Mouse (Mus musculus) heart, adult 2 months (tissue): Measurements from ENCODE around the gene Gm13030. TPM values are rescaled to one million over a fixed set of nuclear protein-coding genes. Genes with fewer than 3 reads are reported as not detected.
"Not testable (repeated sequence)": the region's sequence is repeated elsewhere in the genome, so short reads cannot be mapped to it uniquely, and the experiment has no call there.

Source experiments
- DNase-seq, 2 experiments: peaks; one replicate each; pipeline ENCODE4 v3.0.0; 2021
- H3K27ac ChIP-seq: fragments of 200-600 bp; 2 replicates; pipeline ENCODE4 v1.8.1; 2022
- H3K27me3 ChIP-seq: fragments of 200-500 bp; 2 replicates; pipeline ENCODE4 v1.6.1; 2012; ENCODE audit warnings: mild to moderate bottlenecking, low read length, inconsistent platforms, mixed read lengths; ENCODE audit not compliant: control insufficient read depth, insufficient read depth
- H3K36me3 ChIP-seq: fragments of 200-500 bp; 2 replicates; pipeline ENCODE4 v1.6.1; 2012; ENCODE audit warnings: low read length, inconsistent platforms; ENCODE audit not compliant: control insufficient read depth, insufficient read depth
- H3K4me1 ChIP-seq: fragments of 200-500 bp; 2 replicates; pipeline ENCODE4 v1.6.1; 2011; ENCODE audit warnings: low read length; ENCODE audit not compliant: control insufficient read depth, insufficient read depth
- H3K4me3 ChIP-seq: fragments of 200-600 bp; 2 replicates; pipeline ENCODE4 v1.8.1; 2022
- H3K79me2 ChIP-seq: fragments of 200-500 bp; replicated peaks from 2 replicates; pipeline ENCODE4 v1.6.1; 2012; ENCODE audit warnings: mild to moderate bottlenecking, inconsistent platforms, low read length, moderate library complexity, mixed read lengths; ENCODE audit not compliant: control insufficient read depth, insufficient read depth
- H3K9ac ChIP-seq: fragments of 200-500 bp; 2 replicates; pipeline ENCODE4 v1.6.1; 2012; ENCODE audit warnings: low read depth, mild to moderate bottlenecking, control low read depth, inconsistent platforms, low read length, mixed read lengths
- CTCF ChIP-seq: fragments of 200-600 bp; IDR thresholded peaks from 2 replicates; pipeline ENCODE4 v1.8.1; 2022; ENCODE audit warnings: antibody characterized with exemption, mild to moderate bottlenecking, moderate library complexity
- EP300 ChIP-seq: fragments of 200-500 bp; IDR thresholded peaks from 2 replicates; pipeline ENCODE4 v1.6.1; 2011; ENCODE audit warnings: low read depth, low read length, control low read depth; ENCODE audit not compliant: insufficient read depth
- POLR2A ChIP-seq: fragments of 200-500 bp; IDR thresholded peaks from 2 replicates; pipeline ENCODE4 v1.6.1; 2011; ENCODE audit warnings: mild to moderate bottlenecking, low read depth, low read length, control low read depth; ENCODE audit not compliant: insufficient read depth
- WGBS: fragments of 180-500 bp; shearing (Covaris S2); methylation state at CpG from one replicate; pipeline ENCODE4 v1.1.7; 2018; 5-methylcytosine and 5-hydroxymethylcytosine counted together
- intact Hi-C: fragments of 180-260 bp; cut with DNase I; formaldehyde crosslinking; loops from one replicate; pipeline ENCODE4 v1.15.1; 2025
- polyA plus RNA-seq: library from polyadenylated mRNA; depleted of rRNA; stranded (reverse); fragments of >200 nt; gene quantifications from 2 replicates; pipeline ENCODE4 v1.2.3, GENCODE M21; 2012; rRNA removed
- total RNA-seq, 2 experiments: library from RNA; stranded (reverse); gene quantifications; 2 replicates each; pipeline ENCODE4 v1.2.3; 2021

The Gm13030 gene
- total and polyA plus RNA-seq, 3 experiments, result not detected

GRCm38 (mm10) chr4:138827147-138827546 is 46.6 kb downstream of the Gm13030 start:
- peaks cover 3% of the 10 kb centered on the region; the same call in 1 of the 2 replicates for H3K27me3 ChIP-seq

DNA sequence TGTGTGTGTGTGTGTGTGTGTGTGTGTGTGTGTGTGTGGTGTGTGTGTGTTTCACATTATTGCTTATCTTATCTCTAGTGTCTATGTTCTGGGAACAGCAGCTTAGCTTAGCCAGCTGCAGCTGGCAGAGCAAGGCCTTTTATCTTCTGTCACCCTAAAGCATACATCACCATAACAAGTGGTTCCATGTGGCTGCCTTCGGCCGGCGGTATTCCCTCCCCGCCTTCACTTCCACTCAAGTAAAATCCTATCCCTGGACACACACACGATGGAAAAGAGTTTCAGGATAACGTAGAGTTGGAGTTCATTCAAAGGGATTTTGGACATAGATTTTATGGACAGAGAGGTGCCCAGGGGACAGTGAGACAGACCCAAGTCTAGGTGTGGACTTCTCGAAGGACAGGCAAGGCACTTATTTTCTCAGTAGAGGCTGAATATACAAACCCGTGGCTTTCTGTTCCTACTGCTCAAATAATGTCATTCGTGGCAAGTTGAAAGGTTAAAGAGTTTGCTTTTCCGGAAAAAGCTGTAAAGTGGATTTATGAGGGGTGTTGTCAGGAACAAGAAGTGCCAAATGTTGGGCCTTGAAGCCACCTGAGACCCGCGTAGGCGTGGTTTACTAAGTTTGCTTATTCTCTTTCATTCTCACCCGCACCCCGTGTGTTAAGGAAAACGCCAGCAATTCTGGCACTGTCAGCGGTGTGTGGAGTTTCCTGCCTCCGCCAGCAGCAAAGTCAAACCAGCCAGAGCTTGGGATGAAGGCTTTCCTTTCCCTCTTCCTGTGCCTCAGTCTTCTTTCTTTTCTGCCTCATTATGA is 47.8 kb downstream of the Gm13030 start:
- Histone ChIP-seq H3K27me3 (no peaks in the 10 kb centered on the region), H3K9ac (no peak overlapping the region), H3K27ac (no peak overlapping the region), H3K36me3 (no peaks in the 10 kb centered on the region), H3K4me3 (no peak overlapping the region), H3K4me1 (no peaks in the 10 kb centered on the region), H3K79me2 (no peaks in the 10 kb centered on the region)
- no peak for DNase-seq
- WGBS, result 27% methylated on average over 18 of the region's 18 CpGs
- intact Hi-C loops, result no loop called here
- TF ChIP-seq POLR2A (no peak), CTCF (no peak), EP300 (no peak)

More at GRCm38 (mm10) chr4:138827147-138827546, 46.6 kb downstream of the Gm13030 start:
- TF ChIP-seq POLR2A, result no peak
- no peak for TF ChIP-seq EP300
- TF ChIP-seq CTCF, result no peak
- Histone ChIP-seq H3K79me2 (no peaks in the 10 kb centered on the region), H3K4me1 (no peaks in the 10 kb centered on the region), H3K27ac (no peak overlapping the region), H3K9ac (no peak overlapping the region), H3K4me3 (no peak overlapping the region), H3K36me3 (no peaks in the 10 kb centered on the region)
- DNase-seq, result no peak
- WGBS, result 35% methylated on average over 11 of the region's 11 CpGs
- intact Hi-C loops, result no loop called here

DNA sequence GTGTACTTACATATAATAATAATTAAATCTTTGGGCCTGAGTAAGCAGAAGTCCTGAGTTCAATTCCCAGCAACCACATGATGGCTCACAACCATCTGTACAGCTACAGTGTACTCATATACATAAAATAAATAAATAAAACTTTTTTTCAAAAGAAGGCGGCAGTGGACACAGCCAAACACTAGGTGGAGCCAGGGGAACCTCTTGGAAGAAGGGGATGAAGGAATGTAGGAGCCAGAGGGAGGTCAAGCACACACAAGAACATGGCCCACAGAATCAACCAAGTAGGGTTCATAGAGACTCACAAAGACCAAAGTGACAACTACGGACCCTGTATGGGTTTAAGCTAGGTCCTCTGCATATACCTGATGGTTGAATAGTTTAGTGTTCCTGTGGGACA is 49.1 kb downstream of the Gm13030 start:
- 88% methylated on average over 2 of the region's 2 CpGs for WGBS
- no peak overlapping the region for H3K27ac ChIP-seq
- no peak overlapping the region for H3K4me3 ChIP-seq
- no peaks in the 10 kb centered on the region for H3K36me3 ChIP-seq
- no peaks in the 10 kb centered on the region for H3K27me3 ChIP-seq
- no peak for DNase-seq
- intact Hi-C loops, result no loop called here
- H3K79me2 ChIP-seq, result no peaks in the 10 kb centered on the region
- H3K4me1 ChIP-seq, result no peaks in the 10 kb centered on the region
- TF ChIP-seq EP300 (no peak), POLR2A (no peak), CTCF (peak; percentile 38)
- no peak overlapping the region for H3K9ac ChIP-seq

GRCm38 (mm10) chr4:138824161-138824560 is 49.6 kb downstream of the Gm13030 start:
- H3K27ac ChIP-seq, H3K27me3 ChIP-seq, H3K4me1 ChIP-seq, DNase-seq, intact Hi-C loops, H3K36me3 ChIP-seq, H3K79me2 ChIP-seq, H3K4me3 ChIP-seq, H3K9ac ChIP-seq: not testable (repeated sequence)
- 78% methylated on average over 2 of the region's 2 CpGs for WGBS

GRCm38 (mm10) chr4:138821036-138821435 is 52.7 kb downstream of the Gm13030 start:
- WGBS, result 73% methylated on average over 2 of the region's 2 CpGs
- intact Hi-C loops, result no loop called here
- no peaks in the 10 kb centered on the region for H3K27me3 ChIP-seq
- H3K36me3 ChIP-seq, result no peaks in the 10 kb centered on the region
- H3K4me3 ChIP-seq, result no peak overlapping the region
- no peak overlapping the region for H3K9ac ChIP-seq
- H3K79me2 ChIP-seq, result no peaks in the 10 kb centered on the region
- TF ChIP-seq EP300 (no peak), CTCF (no peak), POLR2A (no peak)
- peaks cover 1% of the 10 kb centered on the region; the same call in 1 of the 2 replicates for H3K4me1 ChIP-seq
- no peak for DNase-seq
- H3K27ac ChIP-seq, result no peak overlapping the region

Other genes starting within 250 kb of the Gm13030 start
- not detected for gene Vwa5b1, start 238.1 kb downstream of the Gm13030 start, total RNA-seq
- 0.12 TPM in 1 of 2 replicates, not detected in the other for gene Vwa5b1, start 238.1 kb downstream of the Gm13030 start, polyA plus RNA-seq
- gene Pla2g2c, start 149.2 kb downstream of the Gm13030 start, total RNA-seq, result under 1 TPM in 1 of 2 experiments, not detected in 1; 0.14 TPM
- gene Pla2g2c, start 149.2 kb downstream of the Gm13030 start, polyA plus RNA-seq, result 0.76 and 0.98 TPM in 2 replicates
- 1 to 10 TPM; 1.6 to 2.7 TPM for gene Ubxn10, start 136.8 kb downstream of the Gm13030 start, total RNA-seq
- gene Ubxn10, start 136.8 kb downstream of the Gm13030 start, polyA plus RNA-seq, result 7.2 and 7.5 TPM in 2 replicates
- gene Pla2g2f, start 116.3 kb downstream of the Gm13030 start, total RNA-seq, result under 1 TPM; 0.18 to 0.26 TPM
- gene Pla2g2f, start 116.3 kb downstream of the Gm13030 start, polyA plus RNA-seq, result 0.12 and 0.14 TPM in 2 replicates
- under 1 TPM; 0.26 to 0.55 TPM for gene Pla2g2d, start 98.2 kb downstream of the Gm13030 start, total RNA-seq
- 2.3 and 2.7 TPM in 2 replicates for gene Pla2g2d, start 98.2 kb downstream of the Gm13030 start, polyA plus RNA-seq
- 10 to 100 TPM; 24.8 to 33.0 TPM for gene Pla2g5, start 10.5 kb downstream of the Gm13030 start, total RNA-seq
- 87.6 and 129 TPM in 2 replicates for gene Pla2g5, start 10.5 kb downstream of the Gm13030 start, polyA plus RNA-seq
- 1 to 10 TPM in 1 of 2 experiments, under 1 TPM in 1; 0.73 to 1.6 TPM for gene Pla2g2e, start 4.0 kb upstream of the Gm13030 start, total RNA-seq
- 0.43 TPM in 1 of 2 replicates, not detected in the other for gene Pla2g2e, start 4.0 kb upstream of the Gm13030 start, polyA plus RNA-seq
- gene Otud3, start 40.0 kb upstream of the Gm13030 start, total RNA-seq, result 10 to 100 TPM; 10.4 to 11.7 TPM
- gene Otud3, start 40.0 kb upstream of the Gm13030 start, polyA plus RNA-seq, result 6.1 and 8.8 TPM in 2 replicates
- gene Rnf186, start 93.1 kb upstream of the Gm13030 start, total RNA-seq, result not detected
- gene Rnf186, start 93.1 kb upstream of the Gm13030 start, polyA plus RNA-seq, result 2.0 TPM in 1 of 2 replicates, not detected in the other
- 10 to 100 TPM in 1 of 2 experiments, 1 to 10 TPM in 1; 9.2 to 11.7 TPM for gene Tmco4, start 98.9 kb upstream of the Gm13030 start, total RNA-seq
- 8.4 and 12.2 TPM in 2 replicates for gene Tmco4, start 98.9 kb upstream of the Gm13030 start, polyA plus RNA-seq
- not detected for gene Htr6, start 201.6 kb upstream of the Gm13030 start, total RNA-seq
- gene Htr6, start 201.6 kb upstream of the Gm13030 start, polyA plus RNA-seq, result not detected in 2 replicates
- gene Nbl1, start 219.0 kb upstream of the Gm13030 start, total RNA-seq, result 10 to 100 TPM; 21.9 to 24.0 TPM
- gene Nbl1, start 219.0 kb upstream of the Gm13030 start, polyA plus RNA-seq, result 29.1 and 32.9 TPM in 2 replicates